Mouse (Mus musculus) neural tube, embryonic 13.5 days (tissue): Measurements from ENCODE around the gene Ccn6. TPM values are rescaled to one million over a fixed set of nuclear protein-coding genes. Genes with fewer than 3 reads are reported as not detected.

Source experiments
- ATAC-seq: fragments of 200-750 bp; cut with Nextera tagmentation; 2 replicates; pipeline ENCODE4 v1.8.0; 2017; ENCODE audit warnings: low read depth, mild to moderate bottlenecking, moderate TSS enrichment, moderate library complexity
- H3K27ac ChIP-seq: fragments of 300-500 bp; sonication (generic); replicated peaks from 2 replicates; pipeline ENCODE4 v1.5.1; 2015; ENCODE audit warnings: moderate library complexity, mild to moderate bottlenecking, inconsistent platforms
- H3K27me3 ChIP-seq: fragments of 300-500 bp; sonication (generic); 2 replicates; pipeline ENCODE4 v1.6.1; 2015; ENCODE audit warnings: mild to moderate bottlenecking, inconsistent platforms
- H3K36me3 ChIP-seq: fragments of 300-500 bp; sonication (generic); 2 replicates; pipeline ENCODE4 v1.6.1; 2015; ENCODE audit warnings: mild to moderate bottlenecking, inconsistent platforms
- H3K4me1 ChIP-seq: fragments of 300-500 bp; sonication (generic); replicated peaks from 2 replicates; pipeline ENCODE4 v1.6.1; 2015; ENCODE audit warnings: inconsistent platforms
- H3K4me2 ChIP-seq: fragments of 300-500 bp; sonication (generic); 2 replicates; pipeline ENCODE4 v1.6.1; 2015; ENCODE audit warnings: inconsistent platforms, mild to moderate bottlenecking, moderate library complexity
- H3K4me3 ChIP-seq: fragments of 300-500 bp; sonication (generic); 2 replicates; pipeline ENCODE4 v1.5.1; 2015; ENCODE audit warnings: mild to moderate bottlenecking, inconsistent platforms
- H3K9ac ChIP-seq: fragments of 300-500 bp; sonication (generic); 2 replicates; pipeline ENCODE4 v1.6.1; 2015; ENCODE audit warnings: moderate library complexity, mild to moderate bottlenecking, inconsistent platforms
- H3K9me3 ChIP-seq: fragments of 300-500 bp; sonication (generic); 2 replicates; pipeline ENCODE4 v1.6.1; 2016; ENCODE audit warnings: inconsistent platforms
- WGBS: fragments of 180-500 bp; shearing (Covaris S2); methylation state at CpG from one replicate; pipeline ENCODE4 v1.1.7; 2015; 5-methylcytosine and 5-hydroxymethylcytosine counted together
- polyA plus RNA-seq: library from polyadenylated mRNA; unstranded; fragments of >200 nt; fragmentation: Nextera tagmentation; extraction: Ambion mirVana; gene quantifications from 2 replicates; pipeline ENCODE4 v1.2.1, GENCODE M21; 2015

Ccn6 gene
- polyA plus RNA-seq, 1 experiment from 2014 or later, result 0.81 TPM

- H3K4me2 ChIP-seq, result no peak overlapping the region
- peaks cover 11% of the 10 kb centered on the region for H3K4me1 ChIP-seq
- H3K27ac ChIP-seq, result no peak overlapping the region
- no peaks in the 10 kb centered on the region for H3K27me3 ChIP-seq
- H3K9me3 ChIP-seq, result no peaks in the 10 kb centered on the region; the same call in 1 of the 2 replicates
- no peak overlapping the region for H3K4me3 ChIP-seq
- 90% methylated on average over 8 of the region's 8 CpGs for WGBS
- no peak for ATAC-seq
- H3K36me3 ChIP-seq, result 0 out of 2 replicates have a peak, but pooled peaks cover 3% of the 10 kb centered on the region
- H3K9ac ChIP-seq, result no peak overlapping the region
Observed at GRCm38 (mm10) chr10:39104803-39105449, 58.7 kb downstream of the Ccn6 start.

Other genes starting within 250 kb of the Ccn6 start
- 33.3 and 36.7 TPM in 2 replicates for gene Lama4, start 198.3 kb downstream of the Ccn6 start, polyA plus RNA-seq
- gene Fam229b, start 29.9 kb downstream of the Ccn6 start, polyA plus RNA-seq, result 30.2 and 37.0 TPM in 2 replicates
- gene Tube1, start 29.8 kb downstream of the Ccn6 start, polyA plus RNA-seq, result 7.8 and 11.3 TPM in 2 replicates
- 71.6 and 74.9 TPM in 2 replicates for gene Fyn, start 205.1 kb upstream of the Ccn6 start, polyA plus RNA-seq